Mouse (Mus musculus): ENCODE results near the gene Cenpm.
A peak's percentile ranks its signal among the peaks of the same experiment; 100 is the strongest.

Gene Cenpm

GRCm38 (mm10) chr15:82236565-82236964 lies 8.0 kb downstream of the Cenpm start:
- DNase-seq, result peak; percentile 91

GRCm38 (mm10) chr15:82235661-82236060 lies 8.9 kb downstream of the Cenpm start:
- DNase-seq, result no peak

DNA sequence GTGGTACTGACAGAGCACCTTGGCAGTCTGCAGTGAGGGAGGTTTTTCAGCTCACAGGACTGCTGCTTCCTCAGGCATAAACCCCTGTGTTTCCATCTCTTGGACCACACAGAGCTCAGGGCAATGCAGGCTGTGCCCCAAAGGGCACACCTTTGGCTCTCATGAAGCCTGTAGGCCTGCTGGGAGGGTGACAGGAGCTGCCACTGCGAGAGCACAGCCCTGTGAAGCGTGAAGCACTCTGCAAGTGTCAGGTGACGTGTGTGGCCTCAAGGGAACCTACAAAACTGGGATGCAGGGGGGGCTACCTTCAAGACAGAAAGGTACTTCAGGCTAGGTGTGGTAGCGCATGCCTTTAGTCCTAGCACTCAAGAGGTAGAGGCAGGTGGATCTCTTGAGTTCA lies 11.9 kb downstream of the Cenpm start:
- DNase-seq, result no peak

- DNase-seq, result no peak
These were observed 12.8 kb downstream of the Cenpm start for GRCm38 (mm10) chr15:82231591-82232378.

GRCm38 (mm10) chr15:82231100-82231499 lies 13.4 kb downstream of the Cenpm start:
- DNase-seq, result no peak

GRCm38 (mm10) chr15:82230098-82230611 lies 14.4 kb downstream of the Cenpm start:
- no peak for DNase-seq

GRCm38 (mm10) chr15:82229542-82230045 lies 15.0 kb downstream of the Cenpm start:
- no peak for DNase-seq

- no peak for DNase-seq
These were observed 18.8 kb downstream of the Cenpm start for GRCm38 (mm10) chr15:82225769-82226168.

DNA sequence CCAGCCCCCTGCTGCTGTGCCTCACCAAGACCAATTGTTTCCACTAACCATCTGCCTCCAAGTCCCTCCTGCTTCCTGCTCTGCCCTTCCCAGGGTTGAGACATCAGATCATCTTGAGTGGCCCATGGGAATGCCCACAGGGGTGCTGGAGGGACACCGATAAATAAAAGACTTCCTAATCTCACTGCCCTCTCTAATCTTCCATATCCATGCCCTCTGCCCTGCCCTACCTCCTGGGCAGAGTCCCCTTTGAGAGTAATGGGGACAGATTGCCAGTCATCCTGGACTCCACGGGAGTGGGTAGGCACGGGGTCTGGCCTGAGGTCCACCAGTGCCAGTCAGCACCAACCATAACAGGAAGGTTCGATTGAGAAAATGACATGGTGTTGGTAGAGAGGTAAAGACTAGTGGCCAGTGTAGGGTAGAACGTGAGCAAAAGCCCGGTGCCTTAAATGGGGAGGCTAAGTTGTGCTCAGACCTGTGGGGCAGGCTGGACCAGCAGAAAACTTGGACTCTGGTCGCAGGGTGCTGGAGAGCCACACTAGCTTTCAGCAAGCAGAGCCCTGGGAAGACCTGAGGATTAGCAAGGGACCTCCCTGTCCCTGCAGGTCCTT lies 19.8 kb downstream of the Cenpm start:
- DNase-seq, result no peak

DNA sequence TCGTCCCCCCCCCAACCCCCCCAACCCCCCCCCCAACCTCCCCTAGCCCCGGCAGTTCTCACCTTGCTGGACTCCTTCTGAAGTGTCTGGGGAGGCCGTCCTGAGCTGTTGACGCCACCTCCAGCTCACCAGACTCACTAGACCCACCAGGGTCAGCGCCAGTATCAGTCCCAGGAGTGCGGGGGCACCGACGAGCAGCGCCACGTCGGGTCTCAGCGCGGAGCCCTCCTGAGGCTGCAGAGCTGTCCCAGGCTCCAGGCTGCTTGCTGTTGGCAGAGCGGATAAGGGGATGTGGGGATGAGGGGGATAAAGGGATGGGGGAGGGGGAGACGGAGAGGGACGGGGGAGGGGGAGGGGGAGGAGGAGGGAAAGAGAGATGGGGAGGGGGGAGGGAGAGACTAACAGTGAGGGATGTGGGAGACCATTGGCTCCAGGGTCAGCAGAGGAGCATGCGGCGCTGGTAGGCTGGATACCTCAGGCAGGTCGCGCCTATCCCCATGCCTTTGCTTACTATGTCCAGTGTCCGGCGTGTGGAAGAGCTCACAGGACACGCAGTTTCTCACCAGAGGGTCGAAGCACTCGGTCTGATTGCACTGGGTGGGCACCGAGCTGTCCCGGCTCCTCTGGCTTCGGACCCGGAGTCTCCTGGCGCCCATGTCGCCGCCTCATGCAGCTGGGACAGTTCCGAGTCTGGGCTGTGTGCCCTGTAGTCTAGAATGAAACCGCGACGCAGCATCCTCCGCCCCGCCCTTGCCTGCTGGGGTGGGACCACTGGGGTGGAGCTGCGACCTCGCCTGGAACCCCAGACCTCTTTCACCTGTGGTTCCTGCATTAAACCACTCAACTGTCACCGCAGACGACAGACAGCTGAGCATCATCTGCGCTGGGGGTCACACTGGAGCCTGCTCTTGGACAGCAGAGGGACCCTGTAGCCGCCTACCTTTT lies 20.6 kb downstream of the Cenpm start, which contains the start of gene Tnfrsf13c:
Tnfrsf13c (minus strand) TSS at position 713 of the 945 bp plus-strand sequence.
- no peak for DNase-seq

DNA sequence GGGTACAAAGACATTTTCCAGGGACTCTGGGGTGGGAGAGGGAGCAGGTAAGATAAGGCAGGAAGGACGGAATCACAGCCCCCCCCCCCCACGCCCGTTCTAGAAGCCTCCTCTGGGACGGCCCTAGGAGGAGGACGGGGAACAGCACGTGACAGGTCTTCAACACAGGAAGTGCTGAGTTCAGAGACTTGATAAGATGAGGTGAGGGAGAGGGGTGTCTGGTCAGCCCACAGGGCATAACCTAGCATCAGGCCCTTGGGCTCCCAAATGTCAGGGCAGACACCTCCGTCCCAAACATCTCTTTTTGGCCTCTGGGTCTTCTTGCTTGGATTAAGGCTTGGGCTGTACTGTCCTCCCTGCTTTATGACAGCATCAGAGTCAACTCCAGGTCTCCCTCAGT lies 21.3 kb downstream of the Cenpm start:
- no peak for DNase-seq

- DNase-seq, result no peak
These were observed 23.3 kb downstream of the Cenpm start for GRCm38 (mm10) chr15:82221104-82221860.

GRCm38 (mm10) chr15:82220003-82220675 lies 24.4 kb downstream of the Cenpm start:
- no peak for DNase-seq

GRCm38 (mm10) chr15:82218778-82219666 lies 25.5 kb downstream of the Cenpm start:
- DNase-seq, result no peak

DNA sequence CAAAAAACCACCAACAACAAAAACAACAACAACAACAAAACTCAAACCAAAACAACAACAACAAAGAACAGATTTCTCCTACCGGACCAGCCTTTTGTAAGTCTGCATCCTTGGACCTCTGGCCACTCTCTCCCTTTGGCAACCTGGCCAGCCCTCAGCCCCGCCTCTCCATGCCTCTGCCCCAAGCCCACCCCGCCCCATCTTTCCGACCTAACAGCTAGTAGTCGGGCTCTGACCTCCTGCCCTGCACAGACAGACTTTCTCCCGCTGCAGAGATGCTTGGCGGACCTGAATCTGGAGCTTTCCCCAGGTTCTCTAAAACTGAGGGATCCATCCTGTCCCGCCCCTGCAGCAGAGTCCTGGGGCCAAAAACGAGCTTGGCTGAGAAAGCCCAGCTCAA lies 26.6 kb downstream of the Cenpm start:
- DNase-seq, result no peak

- no peak for DNase-seq
These were observed 27.5 kb downstream of the Cenpm start for GRCm38 (mm10) chr15:82217039-82217438.

- DNase-seq, result no peak
These were observed 28.3 kb downstream of the Cenpm start for GRCm38 (mm10) chr15:82216142-82216827.

DNA sequence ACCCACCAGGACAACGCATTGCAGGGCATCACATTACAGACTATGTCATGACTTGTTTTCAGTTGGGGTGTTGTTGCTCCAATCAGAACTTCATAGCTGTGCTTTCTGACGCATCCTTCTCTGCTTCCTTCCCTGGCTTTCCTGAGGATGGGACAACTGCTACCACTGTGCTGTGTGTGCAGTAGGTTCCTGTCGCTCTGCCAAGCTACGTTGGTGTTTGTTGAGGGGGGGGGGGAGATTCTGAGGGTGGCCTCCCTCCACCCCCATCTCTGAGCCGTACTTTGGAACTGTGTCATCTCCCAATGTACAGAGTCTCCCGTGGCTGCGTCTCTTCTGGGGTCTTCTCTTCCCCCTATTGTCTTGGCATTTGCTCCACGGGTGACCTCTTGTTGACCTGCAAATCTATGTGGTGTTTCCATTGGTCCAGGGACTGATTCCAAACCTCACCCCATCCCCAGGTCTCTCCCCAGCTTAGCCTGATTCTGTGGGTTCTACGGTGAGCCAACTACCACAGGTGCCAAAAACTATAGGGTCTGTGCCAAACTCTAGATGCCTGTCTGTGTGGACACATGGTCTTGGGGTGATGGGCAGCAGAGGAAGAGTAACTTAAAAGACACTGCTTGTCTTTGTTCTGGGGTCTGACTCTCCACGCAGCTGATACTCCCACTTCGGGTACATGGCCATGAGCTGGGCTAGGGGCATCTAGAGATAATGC lies 29.1 kb downstream of the Cenpm start:
- DNase-seq, result no peak

GRCm38 (mm10) chr15:82213222-82213621 lies 31.3 kb downstream of the Cenpm start:
- no peak for DNase-seq

Data from kidney, adult 18-20 months (tissue).